8 mouse cellular contexts compared by ENCODE assay signal in the genomic region with DNA sequence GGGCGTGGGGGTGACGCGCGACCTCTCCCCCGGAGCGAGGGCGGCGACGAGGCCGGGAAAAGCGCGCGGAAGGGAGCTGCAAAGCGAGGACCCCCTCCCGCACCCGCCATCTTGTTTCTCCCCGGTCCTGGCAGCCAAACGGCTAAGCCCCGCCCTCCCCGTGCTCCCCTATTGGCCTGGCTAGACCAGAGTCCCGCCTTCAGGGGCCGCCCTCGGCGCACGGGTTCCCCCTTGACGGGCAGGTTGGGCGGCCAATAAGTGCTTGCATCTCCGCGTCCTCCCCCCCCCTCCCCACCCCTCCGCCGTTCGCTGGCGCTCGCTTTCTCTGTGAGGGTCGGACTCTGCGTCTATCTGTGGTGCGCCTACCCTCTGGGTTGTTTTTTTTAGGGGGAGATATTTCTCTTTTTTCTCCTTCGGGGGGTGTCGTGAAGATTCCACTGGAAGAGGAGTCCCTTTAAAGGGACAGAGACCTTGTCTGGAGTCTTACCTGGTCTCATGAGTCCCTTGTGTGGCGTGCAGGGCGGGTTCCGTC. TPM values are rescaled to one million over a fixed set of nuclear protein-coding genes. Genes with fewer than 3 reads are reported as not detected.
A peak's percentile ranks its signal among the peaks of the same experiment; 100 is the strongest.
DNase-seq lines count a peak whose midpoint lies in the region; ATAC-seq and TF ChIP-seq lines count a peak whose summit lies in the region.

No protein-coding gene starts in this region.

- peaks cover 36% of the 10 kb centered on the region for H3K4me1 ChIP-seq in embryonic facial prominence, embryonic 10.5 days
- no peaks in the 10 kb centered on the region for H3K4me1 ChIP-seq in intestine, postnatal 0 days (replicated peaks; ENCODE audit: control insufficient read depth, insufficient read depth, low read length)
- H3K4me1 ChIP-seq in midbrain, embryonic 11.5 days (ENCODE audit: control insufficient read depth, insufficient read depth, low read length): peaks cover 25% of the 10 kb centered on the region

- H3K4me2 ChIP-seq in intestine, postnatal 0 days (replicated peaks; ENCODE audit: low read depth): peak overlapping the region; percentile 72
- peak overlapping the region; percentile 97 for H3K4me2 ChIP-seq in midbrain, embryonic 11.5 days

- H3K27me3 ChIP-seq in embryonic facial prominence, embryonic 10.5 days (replicated peaks; ENCODE audit: low read depth, poor library complexity, severe bottlenecking): 0 out of 2 replicates have a peak, but pooled peaks cover 3% of the 10 kb centered on the region
- no peaks in the 10 kb centered on the region for H3K27me3 ChIP-seq in intestine, postnatal 0 days (replicated peaks; ENCODE audit: control insufficient read depth, insufficient read depth, low read length)
- H3K27me3 ChIP-seq in midbrain, embryonic 11.5 days (ENCODE audit: control insufficient read depth, insufficient read depth, low read length): no peaks in the 10 kb centered on the region

- WGBS in embryonic facial prominence, embryonic 10.5 days: under 1% methylated on average over 42 of the region's 42 CpGs
- WGBS in intestine, postnatal 0 days: under 1% methylated on average over 23 of the region's 42 CpGs
- WGBS in midbrain, embryonic 11.5 days: under 1% methylated on average over 35 of the region's 42 CpGs

- H3K9me3 ChIP-seq in embryonic facial prominence, embryonic 10.5 days: no peaks in the 10 kb centered on the region
- H3K9me3 ChIP-seq in intestine, postnatal 0 days (ENCODE audit: control insufficient read depth): no peaks in the 10 kb centered on the region
- no peaks in the 10 kb centered on the region for H3K9me3 ChIP-seq in midbrain, embryonic 11.5 days (ENCODE audit: control insufficient read depth, low read length)

- peak overlapping the region; percentile 100 for H3K27ac ChIP-seq in embryonic facial prominence, embryonic 10.5 days (replicated peaks)
- peak overlapping the region; percentile 100 for H3K27ac ChIP-seq in intestine, postnatal 0 days (ENCODE audit: low read depth, low read length)
- peak overlapping the region; percentile 97 for H3K27ac ChIP-seq in midbrain, embryonic 11.5 days (ENCODE audit: low read depth, low read length)

- 0 out of 2 replicates have a peak, but pooled peaks have one; percentile 3 for TF ChIP-seq CTCF in intestine, postnatal 0 days (IDR thresholded peaks at IDR 0.05; ENCODE audit: low read depth)

- H3K4me3 ChIP-seq in embryonic facial prominence, embryonic 10.5 days: peak overlapping the region; percentile 88
- H3K4me3 ChIP-seq in intestine, postnatal 0 days (ENCODE audit: low read depth, low read length): peak overlapping the region; percentile 90
- H3K4me3 ChIP-seq in midbrain, embryonic 11.5 days (ENCODE audit: low read depth, low read length): peak overlapping the region; percentile 100

- ATAC-seq in granulocyte monocyte progenitor cell, adult 5-6 weeks (replicated peaks; ENCODE audit: poor library complexity, severe bottlenecking): peak; percentile 93
- ATAC-seq in intestine, postnatal 0 days: peak; percentile 96
- peak; percentile 98 for ATAC-seq in midbrain, embryonic 11.5 days (ENCODE audit: low FRiP score)

- intact Hi-C loops in left cerebral cortex, postnatal 4 days (cut with DNase I): no loop called here

- H3K9ac ChIP-seq in intestine, postnatal 0 days (ENCODE audit: low read depth, low read length): peak overlapping the region; percentile 100
- peak overlapping the region; percentile 100 for H3K9ac ChIP-seq in midbrain, embryonic 11.5 days (ENCODE audit: low read length)

- H3K36me3 ChIP-seq in embryonic facial prominence, embryonic 10.5 days (replicated peaks): peaks cover 19% of the 10 kb centered on the region
- H3K36me3 ChIP-seq in intestine, postnatal 0 days (ENCODE audit: control insufficient read depth, insufficient read depth): peaks cover 9% of the 10 kb centered on the region; the same call in 1 of the 2 replicates
- peaks cover 7% of the 10 kb centered on the region for H3K36me3 ChIP-seq in midbrain, embryonic 11.5 days (ENCODE audit: control insufficient read depth, insufficient read depth, low read length)

- peak; percentile 100 for DNase-seq in adrenal gland, postnatal 14 days
- DNase-seq in embryonic facial prominence, embryonic 10.5 days (ENCODE audit: low spot score): peak; percentile 100
- DNase-seq in left cerebral cortex, postnatal 4 days: peak; percentile 100
- DNase-seq in midbrain, embryonic 11.5 days (ENCODE audit: low spot score, missing footprints): peak; percentile 100
- peak; percentile 100 for DNase-seq in right cerebral cortex, postnatal 4 days
- DNase-seq in yolk sac, embryonic 10.5 days (ENCODE audit: low spot score): peak; percentile 99

RNA-seq across cellular contexts. Expression of gene Brpf3, which starts 0.7 kb away (rescaled TPM):
- total RNA-seq in adrenal gland, postnatal 14 days (2021): 62.6 and 64.5 TPM in 2 replicates
- 9.1 and 12.1 TPM in 2 replicates for polyA plus RNA-seq in embryonic facial prominence, embryonic 10.5 days (2016; fragmentation: Nextera tagmentation; extraction: Ambion mirVana)
- 30.4 and 39.0 TPM in 2 replicates for total RNA-seq in granulocyte monocyte progenitor cell, adult 5-6 weeks (2014; fragmentation: Nextera tagmentation)
- 2.8 and 15.2 TPM in 2 replicates for total RNA-seq in granulocyte monocyte progenitor cell, adult 5-6 weeks (2017)
- 42.9 and 44.4 TPM in 2 replicates for polyA plus RNA-seq in intestine, postnatal 0 days (2015; fragmentation: Nextera tagmentation; extraction: Ambion mirVana)
- total RNA-seq in left cerebral cortex, postnatal 4 days (2021): 10 to 100 TPM; 40.4 to 41.5 TPM
- 6.5 and 9.7 TPM in 2 replicates for polyA plus RNA-seq in midbrain, embryonic 11.5 days (2014; fragmentation: Nextera tagmentation; extraction: Ambion mirVana)

RNA-seq across cellular contexts. Expression of gene Mapk13, which starts 32.4 kb away (rescaled TPM):
- total RNA-seq in adrenal gland, postnatal 14 days (2021): 48.0 and 62.9 TPM in 2 replicates
- polyA plus RNA-seq in embryonic facial prominence, embryonic 10.5 days (2016; fragmentation: Nextera tagmentation; extraction: Ambion mirVana): 16.5 and 19.4 TPM in 2 replicates
- 1.8 and 2.0 TPM in 2 replicates for total RNA-seq in granulocyte monocyte progenitor cell, adult 5-6 weeks (2014; fragmentation: Nextera tagmentation)
- total RNA-seq in granulocyte monocyte progenitor cell, adult 5-6 weeks (2017): 0.88 and 3.4 TPM in 2 replicates
- polyA plus RNA-seq in intestine, postnatal 0 days (2015; fragmentation: Nextera tagmentation; extraction: Ambion mirVana): 204 and 222 TPM in 2 replicates
- total RNA-seq in left cerebral cortex, postnatal 4 days (2021): under 1 TPM; 0.72 to 0.83 TPM
- 1.1 and 1.2 TPM in 2 replicates for polyA plus RNA-seq in midbrain, embryonic 11.5 days (2014; fragmentation: Nextera tagmentation; extraction: Ambion mirVana)

RNA-seq across cellular contexts. Expression of gene Pnpla1, which starts 56.7 kb away (rescaled TPM):
- 0.15 TPM in 1 of 2 replicates, not detected in the other for total RNA-seq in adrenal gland, postnatal 14 days (2021)
- 0.09 TPM in 1 of 2 replicates, not detected in the other for polyA plus RNA-seq in embryonic facial prominence, embryonic 10.5 days (2016; fragmentation: Nextera tagmentation; extraction: Ambion mirVana)
- not detected in 2 replicates for total RNA-seq in granulocyte monocyte progenitor cell, adult 5-6 weeks (2014; fragmentation: Nextera tagmentation)
- total RNA-seq in granulocyte monocyte progenitor cell, adult 5-6 weeks (2017): under 0.01 and 0.13 TPM in 2 replicates
- polyA plus RNA-seq in intestine, postnatal 0 days (2015; fragmentation: Nextera tagmentation; extraction: Ambion mirVana): 0.12 and 0.20 TPM in 2 replicates
- under 1 TPM; 0.22 to 0.42 TPM for total RNA-seq in left cerebral cortex, postnatal 4 days (2021)
- not detected in 2 replicates for polyA plus RNA-seq in midbrain, embryonic 11.5 days (2014; fragmentation: Nextera tagmentation; extraction: Ambion mirVana)

Comparison
In these comparisons a context has a peak if more than half of its experiments do, and no peak if none do; other contexts are left out.
1. Peak in every context shown above with its lines: DNase-seq, ATAC-seq, H3K4me3 ChIP-seq and H3K27ac ChIP-seq.
2. RNA of gene Mapk13, which starts 32.4 kb away (total RNA-seq): 48.0 to 62.9 TPM in adrenal gland, postnatal 14 days; 0.88 to 3.4 TPM in granulocyte monocyte progenitor cell, adult 5-6 weeks and 0.72 to 0.83 TPM in left cerebral cortex, postnatal 4 days; every median in the first group is over 10 times any median in the second.